Mouse (Mus musculus): ENCODE results near the gene Slx1b.

DNA sequence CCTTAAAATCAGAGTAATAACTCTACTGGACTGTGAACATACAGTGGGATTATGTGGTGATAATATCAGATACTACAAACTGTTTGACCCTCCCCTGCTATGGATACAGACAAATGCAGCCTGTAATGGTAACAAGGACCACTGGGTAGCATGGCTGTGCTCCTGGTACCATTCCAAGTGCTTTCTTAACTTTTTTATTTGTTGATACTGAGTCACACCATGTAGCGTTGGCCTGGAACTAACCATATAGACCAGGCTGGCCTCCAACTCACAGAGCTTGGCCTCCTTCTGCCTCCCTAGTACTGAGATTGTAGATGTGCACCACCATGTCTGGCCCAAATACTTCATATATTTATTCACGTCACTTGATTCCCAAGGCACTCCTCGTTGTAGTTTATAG, 30.3 kb downstream of the Slx1b start:
- TF ChIP-seq POLR2A (IDR thresholded peaks at IDR 0.05; ENCODE audit: borderline replicate concordance, extremely low read depth, insufficient read depth, insufficient read length, poor library complexity, severe bottlenecking) (no peak), CTCF (IDR thresholded peaks at IDR 0.05; ENCODE audit: borderline replicate concordance, extremely low read depth, insufficient read depth, insufficient read length) (no peak)
